Mouse (Mus musculus) spleen, adult 12 weeks (tissue): Measurements from ENCODE around the gene Osbpl9.

ENCODE experiments used
- DNase-seq: peaks from one replicate; pipeline ENCODE4 v3.0.0; 2022; ENCODE audit warnings: low spot score

Gene Osbpl9

GRCm38 (mm10) chr4:109201582-109202424, at the start of gene Osbpl9:
TSS of gene Osbpl9 (minus strand) at chr4:109202272.
- peak; percentile 97 for DNase-seq

- no peak for DNase-seq
Measured at GRCm38 (mm10) chr4:109251605-109252004, 49.5 kb upstream of the Osbpl9 start.

- DNase-seq: no peak
Measured at GRCm38 (mm10) chr4:109245016-109245620, 43.0 kb upstream of the Osbpl9 start.

DNA sequence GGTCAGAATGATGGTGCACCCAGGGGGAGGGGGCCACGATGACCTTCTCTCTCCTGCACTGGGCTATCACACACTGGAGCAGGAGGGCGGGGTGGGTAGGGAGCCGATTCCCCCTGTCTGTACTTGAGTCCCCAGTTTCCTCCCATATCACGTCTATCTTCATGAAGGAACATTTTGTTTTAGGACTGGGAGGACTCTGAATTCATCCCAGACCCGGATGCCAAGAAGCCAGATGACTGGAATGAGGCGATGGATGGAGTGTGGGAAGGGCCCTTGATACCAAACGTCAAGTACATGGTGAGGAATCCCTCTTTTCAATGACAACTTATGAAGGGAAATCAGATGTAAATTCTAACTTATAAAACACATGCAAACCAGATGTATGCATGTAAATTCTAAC, 42.4 kb upstream of the Osbpl9 start:
- DNase-seq: no peak

DNA sequence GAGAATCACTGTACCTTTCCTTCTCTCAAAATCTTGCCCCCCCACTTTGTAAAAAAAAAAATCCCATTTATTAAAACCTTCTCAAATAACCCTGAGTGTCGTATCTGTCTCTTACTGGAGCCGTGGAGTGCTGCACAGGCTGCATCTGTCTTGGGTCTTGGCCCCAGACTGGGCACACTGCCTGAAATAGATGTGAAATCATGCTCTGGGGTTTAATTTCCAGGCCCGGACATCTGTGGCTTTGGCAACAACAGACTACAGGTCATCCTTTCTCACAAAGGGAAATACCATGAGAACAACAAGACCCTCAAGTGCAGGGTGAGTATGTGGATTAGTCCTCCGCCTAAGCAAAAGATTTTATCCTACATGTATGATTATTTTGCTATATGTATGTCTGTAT, 39.9 kb upstream of the Osbpl9 start:
- DNase-seq: no peak

GRCm38 (mm10) chr4:109241221-109241620, 39.1 kb upstream of the Osbpl9 start:
- DNase-seq: no peak

DNA sequence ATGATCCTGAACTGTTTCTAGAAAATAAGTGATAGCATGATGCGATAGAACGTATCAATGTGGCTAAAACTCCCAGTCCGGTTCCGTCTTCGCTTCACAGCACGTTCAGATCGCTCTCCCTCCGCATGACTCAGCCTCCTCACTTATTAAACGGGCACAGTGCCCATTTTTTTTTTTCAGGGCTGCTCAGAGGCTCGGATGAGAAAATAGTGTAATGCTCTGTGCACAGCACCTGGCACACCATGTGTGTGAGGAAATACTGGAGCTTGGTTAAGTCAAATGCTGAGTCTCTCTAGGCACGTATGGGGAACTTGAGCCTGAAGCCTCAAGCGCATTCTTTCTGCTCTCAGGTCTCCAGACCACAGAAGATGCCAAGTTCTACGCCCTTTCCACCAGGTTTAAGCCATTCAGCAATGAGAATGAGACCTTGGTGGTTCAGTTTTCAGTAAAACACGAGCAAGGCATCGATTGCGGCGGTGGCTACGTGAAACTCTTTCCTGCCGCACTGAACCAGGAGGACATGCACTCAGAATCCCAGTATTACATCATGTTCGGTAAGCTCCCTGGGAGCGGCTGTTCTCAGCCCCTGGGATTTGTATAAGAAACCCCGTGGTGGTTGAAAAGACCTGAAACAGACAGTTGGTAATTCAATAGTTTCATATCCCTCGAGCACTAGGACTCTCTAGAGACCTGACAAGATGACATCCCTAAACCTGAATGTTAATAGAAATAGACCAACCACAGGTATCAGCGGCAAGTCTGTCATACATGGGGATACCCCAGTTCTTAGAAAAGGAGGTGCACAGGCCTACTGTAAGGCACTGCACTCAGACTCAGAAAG, 36.6 kb upstream of the Osbpl9 start:
- DNase-seq: no peak

DNA sequence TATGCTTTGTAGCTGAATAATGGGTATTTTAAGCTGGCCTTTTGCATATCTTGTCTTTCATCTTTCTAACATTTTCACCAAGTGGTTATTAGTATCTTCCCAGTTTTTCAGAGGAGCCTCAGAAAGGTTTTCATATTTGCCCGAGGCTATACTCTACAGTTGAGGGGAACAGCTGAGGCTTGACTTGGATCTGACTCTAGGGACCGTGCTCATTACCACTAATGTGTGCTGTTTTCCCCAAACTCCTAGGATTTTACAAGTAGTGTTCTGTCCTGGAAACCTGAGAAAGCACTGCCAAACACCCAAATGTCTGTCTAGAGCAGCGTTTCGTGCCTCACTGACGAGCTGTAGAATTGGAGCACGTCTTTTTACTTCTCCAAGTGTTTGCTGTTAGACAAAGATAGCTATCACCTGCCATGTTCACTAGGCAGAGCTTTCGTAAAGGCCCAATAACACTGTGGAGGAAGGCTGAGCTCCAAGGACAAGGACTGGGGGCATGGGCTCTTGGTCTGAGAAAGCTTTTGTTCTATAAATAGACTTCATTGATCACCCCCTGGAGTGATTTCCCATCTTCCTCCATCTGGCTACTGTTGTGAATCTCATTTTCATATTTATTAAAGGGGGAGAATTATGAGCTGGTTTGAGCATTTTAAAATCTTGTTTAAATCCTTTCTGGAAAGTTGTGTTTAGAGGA, 34.3 kb upstream of the Osbpl9 start:
- DNase-seq: no peak

GRCm38 (mm10) chr4:109234806-109235350, 32.8 kb upstream of the Osbpl9 start:
- DNase-seq: no peak

GRCm38 (mm10) chr4:109234185-109234584, 32.1 kb upstream of the Osbpl9 start, which contains the start of gene Calr4:
TSS of gene Calr4 (plus strand) at chr4:109234485.
- no peak for DNase-seq

- no peak for DNase-seq
Measured at GRCm38 (mm10) chr4:109229766-109230279, 27.8 kb upstream of the Osbpl9 start.

GRCm38 (mm10) chr4:109226071-109226470, 24.0 kb upstream of the Osbpl9 start:
- DNase-seq: no peak

DNA sequence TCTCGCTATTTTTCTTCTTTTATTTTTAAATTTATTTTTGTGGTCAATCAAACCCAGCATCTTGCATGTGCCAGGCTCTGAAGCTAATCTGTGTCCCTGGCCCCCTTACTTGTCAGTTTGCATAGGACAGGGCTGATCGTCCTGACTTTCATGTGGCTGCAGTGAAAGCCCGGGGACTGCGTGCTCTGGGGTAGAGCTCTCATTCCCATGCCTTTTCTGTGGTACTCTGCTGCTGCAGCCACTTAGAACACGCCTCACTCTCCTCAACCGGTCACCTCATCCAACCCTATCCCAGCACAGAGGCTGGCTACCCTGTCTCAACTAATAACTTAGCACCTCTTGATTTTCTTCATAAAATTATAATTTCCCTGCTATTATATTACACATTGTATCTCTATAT, 23.5 kb upstream of the Osbpl9 start:
- DNase-seq: no peak

DNA sequence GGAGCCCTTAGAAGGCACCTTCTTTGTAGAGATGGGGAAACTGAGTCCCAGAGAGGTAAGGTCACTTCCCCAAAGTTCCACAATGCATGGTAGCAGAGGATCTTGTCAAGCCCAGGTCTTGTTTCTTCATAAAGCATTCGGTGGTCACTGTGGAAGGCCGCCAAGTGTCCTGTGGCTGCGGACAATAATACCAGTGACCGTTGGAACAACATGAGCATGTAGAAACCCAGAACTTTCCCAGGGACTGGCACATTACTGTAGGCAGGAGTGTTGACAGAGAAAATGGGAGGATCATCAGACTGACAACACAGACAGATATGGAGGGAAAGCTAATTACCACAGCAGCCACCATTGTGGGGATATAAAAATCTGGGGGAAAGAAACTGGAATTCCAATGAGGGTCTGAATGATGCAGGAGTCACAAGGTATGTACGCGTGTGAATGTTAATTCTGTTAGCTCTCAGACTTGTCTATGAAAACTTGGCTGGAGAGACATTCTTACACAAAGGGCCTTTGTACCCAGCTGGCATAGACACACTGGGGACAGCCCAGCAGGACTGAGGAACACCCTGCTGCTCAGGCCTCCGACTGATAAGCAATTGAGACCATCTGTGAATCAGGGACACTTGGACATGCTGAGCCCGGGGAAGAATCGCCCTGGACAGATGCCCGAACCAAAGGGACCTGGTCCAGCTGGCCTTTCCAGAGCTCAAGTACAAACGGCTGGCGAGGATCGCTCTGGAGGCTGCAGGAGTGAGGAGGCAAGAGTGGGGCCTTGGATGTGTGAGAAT, 22.9 kb upstream of the Osbpl9 start:
- DNase-seq: no peak

GRCm38 (mm10) chr4:109222001-109222400, 19.9 kb upstream of the Osbpl9 start:
- no peak for DNase-seq

DNA sequence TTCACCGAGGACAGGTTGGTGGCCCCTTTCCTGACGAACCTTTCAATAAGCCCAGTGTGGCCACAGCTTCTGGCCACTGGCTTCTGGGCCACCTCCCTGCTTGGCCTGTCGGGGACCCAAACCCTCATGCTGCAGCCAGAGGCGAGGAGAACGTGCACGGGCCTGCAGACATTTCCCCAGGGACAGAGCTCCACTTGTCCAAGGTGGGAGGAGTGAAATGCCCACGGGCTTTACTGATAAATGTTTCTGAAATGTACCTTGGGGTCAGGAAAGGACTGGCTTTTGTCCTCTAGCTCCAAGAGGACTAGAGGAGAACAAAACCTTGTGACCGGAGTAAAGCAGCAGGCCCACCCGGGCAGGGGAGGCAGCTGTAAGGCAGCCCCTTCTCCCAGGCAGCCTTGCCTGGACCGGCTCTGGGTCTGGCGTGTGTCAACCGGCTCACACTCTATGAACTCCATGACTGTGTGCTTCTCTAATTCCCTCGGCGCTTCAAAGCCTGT, 18.4 kb upstream of the Osbpl9 start:
- DNase-seq: no peak

GRCm38 (mm10) chr4:109218008-109218407, 15.9 kb upstream of the Osbpl9 start:
- DNase-seq: no peak

GRCm38 (mm10) chr4:109213986-109214385, 11.9 kb upstream of the Osbpl9 start:
- no peak for DNase-seq

DNA sequence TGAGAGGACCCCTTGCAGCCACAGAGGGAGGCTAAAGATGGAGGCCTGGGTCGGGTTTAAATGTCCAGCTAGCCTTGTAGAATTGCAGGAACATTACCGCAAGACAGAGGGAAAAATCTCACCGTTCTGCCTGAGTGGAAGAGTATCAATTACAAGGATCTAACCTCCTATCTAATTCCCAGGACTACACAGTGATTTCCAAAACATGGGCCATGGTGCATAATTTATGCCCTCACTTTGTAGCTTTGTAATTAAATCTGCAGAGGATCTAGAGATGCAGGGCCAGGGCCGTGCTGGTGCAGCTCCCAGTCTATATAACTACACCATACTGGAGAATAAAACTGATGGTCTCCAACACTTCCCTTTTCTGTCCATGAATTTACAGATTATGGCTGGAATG, 8.8 kb upstream of the Osbpl9 start:
- DNase-seq: no peak

DNA sequence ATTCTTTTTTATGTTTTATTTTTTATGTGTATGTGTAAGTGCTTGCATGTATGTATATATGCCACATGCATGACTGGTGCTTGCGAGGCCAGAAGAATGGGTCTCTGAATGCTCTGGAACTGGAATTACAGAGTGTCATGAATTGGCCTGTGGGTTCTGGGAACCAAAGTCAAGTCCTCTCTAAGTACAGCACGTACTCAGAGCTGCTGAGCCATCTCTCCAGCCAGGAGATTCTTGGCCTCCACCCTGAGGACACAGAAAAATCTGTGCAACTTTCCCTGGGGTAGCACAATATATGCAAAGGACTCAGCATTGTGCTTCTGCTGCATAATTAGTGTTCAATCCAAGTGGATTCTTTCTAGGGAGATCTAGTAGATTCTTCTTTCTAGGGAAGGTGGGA, 8.2 kb upstream of the Osbpl9 start:
- DNase-seq: no peak

GRCm38 (mm10) chr4:109207524-109207923, 5.5 kb upstream of the Osbpl9 start:
- DNase-seq: no peak
